Mouse (Mus musculus) hindbrain, embryonic 12.5 days (tissue): ENCODE measurements around the gene Zkscan2. TPM values are rescaled to one million over a fixed set of nuclear protein-coding genes. Genes with fewer than 3 reads are reported as not detected.

ENCODE experiments used
- ATAC-seq: fragments of 200-750 bp; cut with Nextera tagmentation; 2 replicates; pipeline ENCODE4 v1.8.0; 2017; ENCODE audit warnings: moderate TSS enrichment; ENCODE audit not compliant: low FRiP score
- H3K27ac ChIP-seq: fragments of 300-500 bp; sonication (generic); 2 replicates; pipeline ENCODE4 v1.5.1; 2016; ENCODE audit warnings: mild to moderate bottlenecking
- H3K27me3 ChIP-seq: fragments of 300-500 bp; sonication (generic); 2 replicates; pipeline ENCODE4 v1.6.1; 2016; ENCODE audit warnings: mild to moderate bottlenecking
- H3K36me3 ChIP-seq: fragments of 300-500 bp; sonication (generic); 2 replicates; pipeline ENCODE4 v1.6.1; 2016; ENCODE audit warnings: mild to moderate bottlenecking
- H3K4me1 ChIP-seq: fragments of 300-500 bp; sonication (generic); 2 replicates; pipeline ENCODE4 v1.6.1; 2016
- H3K4me2 ChIP-seq: fragments of 300-500 bp; sonication (generic); replicated peaks from 2 replicates; pipeline ENCODE4 v1.6.1; 2016; ENCODE audit warnings: mild to moderate bottlenecking
- H3K4me3 ChIP-seq: fragments of 300-500 bp; sonication (generic); 2 replicates; pipeline ENCODE4 v1.5.1; 2016; ENCODE audit warnings: mild to moderate bottlenecking
- H3K9ac ChIP-seq: fragments of 300-500 bp; sonication (generic); 2 replicates; pipeline ENCODE4 v1.6.1; 2016; ENCODE audit warnings: mild to moderate bottlenecking, moderate library complexity
- H3K9me3 ChIP-seq: fragments of 300-500 bp; sonication (generic); replicated peaks from 2 replicates; pipeline ENCODE4 v1.6.1; 2016; ENCODE audit warnings: mild to moderate bottlenecking
- WGBS: fragments of 180-500 bp; shearing (Covaris S2); methylation state at CpG from one replicate; pipeline ENCODE4 v1.1.7; 2016; 5-methylcytosine and 5-hydroxymethylcytosine counted together
- polyA plus RNA-seq: library from polyadenylated mRNA; unstranded; fragments of >200 nt; fragmentation: Nextera tagmentation; extraction: Ambion mirVana; gene quantifications from 2 replicates; pipeline ENCODE4 v1.2.1, GENCODE M21; 2016

Zkscan2 gene
- polyA plus RNA-seq, 1 experiment from 2014 or later = 11.2 TPM

DNA sequence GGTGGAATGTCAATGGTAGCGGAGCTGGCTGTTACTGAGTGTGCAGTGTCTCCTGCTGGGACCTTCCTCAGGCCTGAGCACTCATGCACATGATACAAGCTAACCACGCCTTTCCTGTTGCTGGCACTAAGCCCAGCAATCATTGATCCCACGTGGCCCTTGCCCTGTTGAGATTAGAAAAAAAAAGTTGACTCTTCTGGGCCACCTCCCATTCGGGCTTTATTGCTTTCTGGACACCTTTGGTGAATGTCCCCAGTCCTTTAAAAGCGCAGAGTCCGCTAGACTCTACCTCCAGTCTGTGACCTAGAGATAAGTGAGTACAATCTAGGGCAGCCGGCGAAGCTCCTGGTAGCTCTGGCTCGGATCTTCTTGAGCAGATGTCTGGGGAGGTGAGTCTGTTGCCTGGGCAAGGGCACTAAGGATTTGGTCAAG, 38.2 kb downstream of the Zkscan2 start, which contains the start of gene Aqp8:
Aqp8 (plus strand) TSS at position 222 of the 432 bp plus-strand sequence.
- no peak within 1 kb of the TSS for H3K4me2 ChIP-seq
- 80% methylated on average over 9 of the region's 9 CpGs for WGBS
- no peak within 1 kb of the TSS for H3K9ac ChIP-seq
- no peaks in the 10 kb centered on the region for H3K9me3 ChIP-seq
- no peak for ATAC-seq
- no peak within 1 kb of the TSS for H3K27ac ChIP-seq
- H3K36me3 ChIP-seq = no peaks in the 10 kb centered on the region
- H3K4me1 ChIP-seq = no peaks in the 10 kb centered on the region
- no peaks in the 10 kb centered on the region for H3K27me3 ChIP-seq
- no peak within 1 kb of the TSS for H3K4me3 ChIP-seq

GRCm38 (mm10) chr7:123461316-123461715, 38.9 kb downstream of the Zkscan2 start:
- ATAC-seq = no peak

GRCm38 (mm10) chr7:123459247-123459646, 41.0 kb downstream of the Zkscan2 start:
- Histone ChIP-seq H3K27ac (no peak overlapping the region), H3K9ac (no peak overlapping the region), H3K27me3 (no peaks in the 10 kb centered on the region), H3K4me2 (no peak overlapping the region), H3K4me1 (no peaks in the 10 kb centered on the region), H3K36me3 (no peaks in the 10 kb centered on the region), H3K9me3 (no peaks in the 10 kb centered on the region), H3K4me3 (no peak overlapping the region)
- no peak for ATAC-seq
- WGBS = 84% methylated on average over 4 of the region's 4 CpGs

More at GRCm38 (mm10) chr7:123461316-123461715, 38.9 kb downstream of the Zkscan2 start:
- no peak overlapping the region for H3K9ac ChIP-seq
- WGBS = 86% methylated on average over 4 of the region's 4 CpGs
- no peaks in the 10 kb centered on the region for H3K4me1 ChIP-seq
- no peaks in the 10 kb centered on the region for H3K27me3 ChIP-seq
- no peak overlapping the region for H3K4me2 ChIP-seq
- no peaks in the 10 kb centered on the region for H3K9me3 ChIP-seq
- no peaks in the 10 kb centered on the region for H3K36me3 ChIP-seq
- H3K4me3 ChIP-seq = no peak overlapping the region
- no peak overlapping the region for H3K27ac ChIP-seq

- H3K9me3 ChIP-seq = no peaks in the 10 kb centered on the region
- H3K4me2 ChIP-seq = no peak overlapping the region
- H3K9ac ChIP-seq = no peak overlapping the region
- WGBS = 93% methylated on average over 4 of the region's 4 CpGs
- no peaks in the 10 kb centered on the region for H3K36me3 ChIP-seq
- no peak overlapping the region for H3K4me3 ChIP-seq
- ATAC-seq = no peak
- H3K27ac ChIP-seq = no peak overlapping the region
- no peaks in the 10 kb centered on the region for H3K4me1 ChIP-seq
- H3K27me3 ChIP-seq = no peaks in the 10 kb centered on the region
These were observed 41.9 kb downstream of the Zkscan2 start for GRCm38 (mm10) chr7:123458309-123458708.

DNA sequence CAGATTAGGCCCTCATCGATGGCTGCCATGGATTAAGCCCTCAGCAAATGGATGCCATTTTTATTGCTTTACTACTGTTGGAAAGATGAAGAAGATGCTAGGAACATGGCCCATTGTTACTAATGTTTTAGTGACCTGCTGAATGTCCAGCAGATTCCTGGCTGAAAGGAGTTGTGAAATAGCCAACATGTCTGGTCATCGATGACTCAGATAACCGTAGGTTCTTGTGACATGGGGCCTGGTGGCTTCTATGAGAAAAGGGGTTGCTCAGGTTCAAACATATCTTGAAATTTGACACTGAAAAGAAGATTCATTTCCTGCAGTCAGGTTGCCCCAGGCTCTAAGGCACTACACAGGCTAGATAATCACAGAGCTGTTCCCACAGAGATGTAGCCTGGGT, 45.2 kb downstream of the Zkscan2 start:
- Histone ChIP-seq H3K9me3 (no peaks in the 10 kb centered on the region), H3K4me2 (no peak overlapping the region), H3K27ac (no peak overlapping the region), H3K9ac (no peak overlapping the region), H3K4me1 (no peaks in the 10 kb centered on the region), H3K27me3 (no peaks in the 10 kb centered on the region), H3K36me3 (no peaks in the 10 kb centered on the region), H3K4me3 (no peak overlapping the region)
- no peak for ATAC-seq
- 92% methylated on average over 3 of the region's 3 CpGs for WGBS

GRCm38 (mm10) chr7:123453066-123453465, 47.2 kb downstream of the Zkscan2 start:
- Histone ChIP-seq H3K9ac (no peak overlapping the region), H3K9me3 (no peaks in the 10 kb centered on the region), H3K4me2 (no peak overlapping the region), H3K4me3 (no peak overlapping the region), H3K27ac (no peak overlapping the region), H3K4me1 (no peaks in the 10 kb centered on the region), H3K36me3 (no peaks in the 10 kb centered on the region), H3K27me3 (no peaks in the 10 kb centered on the region)
- 87% methylated on average over 8 of the region's 8 CpGs for WGBS
- ATAC-seq = no peak

DNA sequence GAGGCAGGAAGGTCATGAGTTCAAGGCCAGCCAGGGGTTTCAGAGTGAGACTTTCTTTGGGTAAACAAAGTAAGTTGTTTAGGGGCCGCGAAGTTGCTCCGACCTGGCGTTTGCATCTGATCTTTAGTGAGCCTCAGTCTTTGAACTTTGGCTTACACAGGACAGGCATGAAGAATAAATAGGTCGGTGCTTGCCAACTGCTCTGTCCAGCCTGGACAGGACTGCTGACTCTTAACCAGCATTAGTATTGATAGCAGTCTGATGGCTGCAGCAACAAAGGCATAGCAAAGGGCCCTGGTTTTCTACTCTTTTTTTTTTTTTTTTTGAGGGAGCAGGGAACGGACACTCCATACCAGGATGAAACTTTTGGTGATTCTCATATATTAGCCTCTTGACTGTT, 47.7 kb downstream of the Zkscan2 start:
- H3K9me3 ChIP-seq = no peaks in the 10 kb centered on the region
- no peaks in the 10 kb centered on the region for H3K27me3 ChIP-seq
- H3K4me2 ChIP-seq = no peak overlapping the region
- no peaks in the 10 kb centered on the region for H3K4me1 ChIP-seq
- ATAC-seq = no peak
- H3K4me3 ChIP-seq = no peak overlapping the region
- no peak overlapping the region for H3K27ac ChIP-seq
- 74% methylated on average over 6 of the region's 6 CpGs for WGBS
- no peaks in the 10 kb centered on the region for H3K36me3 ChIP-seq
- H3K9ac ChIP-seq = no peak overlapping the region

GRCm38 (mm10) chr7:123450515-123450914, 49.7 kb downstream of the Zkscan2 start:
- H3K4me1 ChIP-seq = no peaks in the 10 kb centered on the region
- H3K9me3 ChIP-seq = no peaks in the 10 kb centered on the region
- H3K27me3 ChIP-seq = no peaks in the 10 kb centered on the region
- H3K9ac ChIP-seq = no peak overlapping the region
- no peak overlapping the region for H3K4me2 ChIP-seq
- no peaks in the 10 kb centered on the region for H3K36me3 ChIP-seq
- WGBS = 92% methylated on average over 2 of the region's 2 CpGs
- ATAC-seq = no peak
- no peak overlapping the region for H3K4me3 ChIP-seq
- H3K27ac ChIP-seq = no peak overlapping the region

GRCm38 (mm10) chr7:123449676-123450075, 50.6 kb downstream of the Zkscan2 start:
- H3K36me3 ChIP-seq = no peaks in the 10 kb centered on the region
- WGBS = 63% methylated on average over 10 of the region's 10 CpGs
- H3K4me1 ChIP-seq = no peaks in the 10 kb centered on the region
- no peak overlapping the region for H3K27ac ChIP-seq
- H3K4me3 ChIP-seq = no peak overlapping the region
- H3K9me3 ChIP-seq = no peaks in the 10 kb centered on the region
- no peaks in the 10 kb centered on the region for H3K27me3 ChIP-seq
- no peak overlapping the region for H3K4me2 ChIP-seq
- no peak overlapping the region for H3K9ac ChIP-seq
- no peak for ATAC-seq

- H3K36me3 ChIP-seq = no peaks in the 10 kb centered on the region
- no peak overlapping the region for H3K27ac ChIP-seq
- H3K4me1 ChIP-seq = no peaks in the 10 kb centered on the region
- no peaks in the 10 kb centered on the region for H3K27me3 ChIP-seq
- H3K9ac ChIP-seq = no peak overlapping the region
- H3K9me3 ChIP-seq = no peaks in the 10 kb centered on the region
- H3K4me3 ChIP-seq = no peak overlapping the region
- no peak overlapping the region for H3K4me2 ChIP-seq
- no peak for ATAC-seq
- WGBS = 93% methylated on average over 2 of the region's 2 CpGs
These were observed 51.5 kb downstream of the Zkscan2 start for GRCm38 (mm10) chr7:123448794-123449193.

- no peak overlapping the region for H3K27ac ChIP-seq
- no peak overlapping the region for H3K9ac ChIP-seq
- no peak overlapping the region for H3K4me2 ChIP-seq
- no peak for ATAC-seq
- H3K27me3 ChIP-seq = no peaks in the 10 kb centered on the region
- no peaks in the 10 kb centered on the region for H3K9me3 ChIP-seq
- 80% methylated on average over 1 of the region's 1 CpGs for WGBS
- no peaks in the 10 kb centered on the region for H3K4me1 ChIP-seq
- no peak overlapping the region for H3K4me3 ChIP-seq
- no peaks in the 10 kb centered on the region for H3K36me3 ChIP-seq
These were observed 58.2 kb downstream of the Zkscan2 start for GRCm38 (mm10) chr7:123442079-123442478.

- Histone ChIP-seq H3K4me2 (no peak overlapping the region), H3K4me1 (no peaks in the 10 kb centered on the region; the same call in 1 of the 2 replicates), H3K27me3 (no peaks in the 10 kb centered on the region), H3K9ac (no peak overlapping the region), H3K4me3 (no peak overlapping the region), H3K27ac (no peak overlapping the region), H3K36me3 (peaks cover 29% of the 10 kb centered on the region), H3K9me3 (no peaks in the 10 kb centered on the region; the same call in 1 of the 2 replicates)
- 76% methylated on average over 4 of the region's 4 CpGs for WGBS
- ATAC-seq = no peak
These were observed 69.0 kb downstream of the Zkscan2 start for GRCm38 (mm10) chr7:123431206-123431605.

- WGBS = 82% methylated on average over 4 of the region's 4 CpGs
- Histone ChIP-seq H3K27me3 (no peaks in the 10 kb centered on the region), H3K4me3 (no peak overlapping the region), H3K36me3 (peaks cover 30% of the 10 kb centered on the region), H3K9ac (no peak overlapping the region), H3K27ac (no peak overlapping the region), H3K9me3 (no peaks in the 10 kb centered on the region; the same call in 1 of the 2 replicates), H3K4me2 (no peak overlapping the region), H3K4me1 (no peaks in the 10 kb centered on the region; the same call in 1 of the 2 replicates)
- no peak for ATAC-seq
These were observed 69.9 kb downstream of the Zkscan2 start for GRCm38 (mm10) chr7:123430411-123430705.
